Mouse (Mus musculus) intestine, embryonic 15.5 days (tissue): ENCODE results near the gene Fbxo34. TPM values are rescaled to one million over a fixed set of nuclear protein-coding genes. Genes with fewer than 3 reads are reported as not detected.

Experiments
- ATAC-seq: fragments of 200-750 bp; cut with Nextera tagmentation; 2 replicates; pipeline ENCODE4 v1.8.0; 2017; ENCODE audit warnings: moderate TSS enrichment, moderate library complexity
- H3K27ac ChIP-seq: fragments of 300-500 bp; sonication (generic); 2 replicates; pipeline ENCODE4 v1.5.1; 2015; ENCODE audit warnings: mild to moderate bottlenecking, inconsistent platforms
- H3K27me3 ChIP-seq: fragments of 300-500 bp; sonication (generic); replicated peaks from 2 replicates; pipeline ENCODE4 v1.6.1; 2015; ENCODE audit warnings: inconsistent platforms
- H3K36me3 ChIP-seq: fragments of 300-500 bp; sonication (generic); 2 replicates; pipeline ENCODE4 v1.6.1; 2015; ENCODE audit warnings: inconsistent platforms
- H3K4me1 ChIP-seq: fragments of 300-500 bp; sonication (generic); replicated peaks from 2 replicates; pipeline ENCODE4 v1.6.1; 2015; ENCODE audit warnings: inconsistent platforms
- H3K4me2 ChIP-seq: fragments of 300-500 bp; sonication (generic); replicated peaks from 2 replicates; pipeline ENCODE4 v1.6.1; 2015; ENCODE audit warnings: mild to moderate bottlenecking, inconsistent platforms
- H3K4me3 ChIP-seq: fragments of 300-500 bp; sonication (generic); replicated peaks from 2 replicates; pipeline ENCODE4 v1.5.1; 2015; ENCODE audit warnings: inconsistent platforms
- H3K9ac ChIP-seq: fragments of 300-500 bp; sonication (generic); 2 replicates; pipeline ENCODE4 v1.6.1; 2015; ENCODE audit warnings: inconsistent platforms
- H3K9me3 ChIP-seq: fragments of 300-500 bp; sonication (generic); 2 replicates; pipeline ENCODE4 v1.6.1; 2016; ENCODE audit warnings: inconsistent platforms
- WGBS: fragments of 180-500 bp; shearing (Covaris S2); methylation state at CpG from one replicate; pipeline ENCODE4 v1.1.7; 2015; 5-methylcytosine and 5-hydroxymethylcytosine counted together
- polyA plus RNA-seq: library from polyadenylated mRNA; unstranded; fragments of >200 nt; fragmentation: Nextera tagmentation; extraction: Ambion mirVana; gene quantifications from 2 replicates; pipeline ENCODE4 v1.2.1, GENCODE M21; 2015

Gene Fbxo34
- polyA plus RNA-seq, 1 experiment from 2014 or later, result 22.1 TPM

GRCm38 (mm10) chr14:47444907-47445306 lies 5.3 kb upstream of the Fbxo34 start:
- no peaks in the 10 kb centered on the region for H3K4me1 ChIP-seq
- no peak overlapping the region for H3K9ac ChIP-seq
- no peak overlapping the region for H3K27ac ChIP-seq
- no peak overlapping the region for H3K4me2 ChIP-seq
- H3K4me3 ChIP-seq, result no peak overlapping the region
- 51% methylated on average over 2 of the region's 2 CpGs for WGBS
- H3K9me3 ChIP-seq, result no peaks in the 10 kb centered on the region
- H3K27me3 ChIP-seq, result no peaks in the 10 kb centered on the region
- no peak for ATAC-seq
- no peaks in the 10 kb centered on the region for H3K36me3 ChIP-seq

- 66% methylated on average over 9 of the region's 9 CpGs for whole genome bisulfite sequencing
- H3K4me2 ChIP-seq, result no peak overlapping the region
- H3K27ac ChIP-seq, result no peak overlapping the region
- no peak overlapping the region for H3K4me3 ChIP-seq
- H3K9me3 ChIP-seq, result no peaks in the 10 kb centered on the region
- no peak for ATAC-seq
- no peaks in the 10 kb centered on the region for H3K36me3 ChIP-seq
- no peaks in the 10 kb centered on the region for H3K4me1 ChIP-seq
- H3K9ac ChIP-seq, result no peak overlapping the region
- no peaks in the 10 kb centered on the region for H3K27me3 ChIP-seq
Measured at GRCm38 (mm10) chr14:47445331-47446095, 4.7 kb upstream of the Fbxo34 start.

GRCm38 (mm10) chr14:47459556-47459955 lies 9.3 kb downstream of the Fbxo34 start:
- ATAC-seq, result no peak
- no peaks in the 10 kb centered on the region for H3K4me1 ChIP-seq
- WGBS, result 81% methylated on average over 4 of the region's 4 CpGs
- H3K27ac ChIP-seq, result no peak overlapping the region
- no peaks in the 10 kb centered on the region for H3K27me3 ChIP-seq
- no peaks in the 10 kb centered on the region for H3K36me3 ChIP-seq
- no peak overlapping the region for H3K4me3 ChIP-seq
- no peak overlapping the region for H3K4me2 ChIP-seq
- no peak overlapping the region for H3K9ac ChIP-seq
- H3K9me3 ChIP-seq, result no peaks in the 10 kb centered on the region

- Histone ChIP-seq H3K4me1 (no peaks in the 10 kb centered on the region), H3K9ac (no peak overlapping the region), H3K27me3 (no peaks in the 10 kb centered on the region), H3K4me3 (no peak overlapping the region), H3K27ac (no peak overlapping the region), H3K36me3 (no peaks in the 10 kb centered on the region), H3K9me3 (no peaks in the 10 kb centered on the region), H3K4me2 (no peak overlapping the region)
- 86% methylated on average over 8 of the region's 8 CpGs for WGBS
- ATAC-seq, result no peak
Measured at GRCm38 (mm10) chr14:47461997-47462396, 11.8 kb downstream of the Fbxo34 start.

GRCm38 (mm10) chr14:47462453-47462852 lies 12.2 kb downstream of the Fbxo34 start:
- no peaks in the 10 kb centered on the region for H3K9me3 ChIP-seq
- no peak overlapping the region for H3K27ac ChIP-seq
- H3K4me3 ChIP-seq, result no peak overlapping the region
- no peak overlapping the region for H3K4me2 ChIP-seq
- H3K4me1 ChIP-seq, result no peaks in the 10 kb centered on the region
- ATAC-seq, result no peak
- H3K36me3 ChIP-seq, result no peaks in the 10 kb centered on the region
- no peaks in the 10 kb centered on the region for H3K27me3 ChIP-seq
- no peak overlapping the region for H3K9ac ChIP-seq
- 59% methylated on average over 4 of the region's 4 CpGs for WGBS

- WGBS, result 81% methylated on average over 9 of the region's 9 CpGs
- ATAC-seq, result no peak
Measured at GRCm38 (mm10) chr14:47462877-47463460, 12.7 kb downstream of the Fbxo34 start.

GRCm38 (mm10) chr14:47464426-47464825 lies 14.2 kb downstream of the Fbxo34 start:
- no peak for ATAC-seq
- WGBS, result 77% methylated on average over 10 of the region's 10 CpGs
- no peaks in the 10 kb centered on the region for H3K36me3 ChIP-seq

More at GRCm38 (mm10) chr14:47462877-47463460, 12.7 kb downstream of the Fbxo34 start:
- H3K4me1 ChIP-seq, result no peaks in the 10 kb centered on the region
- H3K36me3 ChIP-seq, result no peaks in the 10 kb centered on the region
- H3K4me2 ChIP-seq, result no peak overlapping the region
- no peaks in the 10 kb centered on the region for H3K27me3 ChIP-seq
- no peaks in the 10 kb centered on the region for H3K9me3 ChIP-seq
- no peak overlapping the region for H3K27ac ChIP-seq
- H3K9ac ChIP-seq, result no peak overlapping the region
- H3K4me3 ChIP-seq, result no peak overlapping the region

GRCm38 (mm10) chr14:47465468-47466175 lies 15.4 kb downstream of the Fbxo34 start:
- Histone ChIP-seq H3K9me3 (no peaks in the 10 kb centered on the region), H3K9ac (no peak overlapping the region), H3K36me3 (no peaks in the 10 kb centered on the region), H3K27me3 (no peaks in the 10 kb centered on the region), H3K4me1 (no peaks in the 10 kb centered on the region), H3K4me3 (no peak overlapping the region), H3K27ac (no peak overlapping the region), H3K4me2 (no peak overlapping the region)
- 0 out of 2 replicates have a peak, but pooled peaks have one; percentile 28 for ATAC-seq
- 46% methylated on average over 7 of the region's 7 CpGs for WGBS

More at GRCm38 (mm10) chr14:47464426-47464825, 14.2 kb downstream of the Fbxo34 start:
- Histone ChIP-seq H3K4me2 (no peak overlapping the region), H3K4me3 (no peak overlapping the region), H3K9ac (no peak overlapping the region), H3K4me1 (no peaks in the 10 kb centered on the region), H3K27me3 (no peaks in the 10 kb centered on the region), H3K27ac (no peak overlapping the region), H3K9me3 (no peaks in the 10 kb centered on the region)

- Histone ChIP-seq H3K4me3 (peak overlapping the region; percentile 99), H3K9ac (peak overlapping the region; percentile 95), H3K4me2 (peak overlapping the region; percentile 77), H3K36me3 (no peaks in the 10 kb centered on the region), H3K27me3 (no peaks in the 10 kb centered on the region), H3K27ac (peak overlapping the region; percentile 88), H3K4me1 (peaks cover 14% of the 10 kb centered on the region), H3K9me3 (no peaks in the 10 kb centered on the region)
- WGBS, result 0% methylated on average over 38 of the region's 40 CpGs
- ATAC-seq, result peak; percentile 95
Measured at GRCm38 (mm10) chr14:47472359-47472742, 22.1 kb downstream of the Fbxo34 start.

- Histone ChIP-seq H3K9ac (peak overlapping the region; percentile 95), H3K27me3 (no peaks in the 10 kb centered on the region), H3K27ac (peak overlapping the region; percentile 88), H3K9me3 (no peaks in the 10 kb centered on the region), H3K36me3 (no peaks in the 10 kb centered on the region), H3K4me3 (peak overlapping the region; percentile 99), H3K4me1 (peaks cover 14% of the 10 kb centered on the region), H3K4me2 (peak overlapping the region; percentile 77)
- peak; percentile 87 for ATAC-seq
- WGBS, result 1% methylated on average over 55 of the region's 69 CpGs
Measured at GRCm38 (mm10) chr14:47472743-47473546, 22.7 kb downstream of the Fbxo34 start.

- H3K27ac ChIP-seq, result no peak overlapping the region
Measured at GRCm38 (mm10) chr14:47473891-47474290, 23.7 kb downstream of the Fbxo34 start.

More at GRCm38 (mm10) chr14:47473891-47474290, 23.7 kb downstream of the Fbxo34 start:
- H3K9me3 ChIP-seq, result no peaks in the 10 kb centered on the region
- H3K27me3 ChIP-seq, result no peaks in the 10 kb centered on the region
- peak overlapping the region; percentile 77 for H3K4me2 ChIP-seq
- 0 out of 2 replicates have a peak overlapping the region, but pooled peaks have one; percentile 13 for H3K9ac ChIP-seq
- peak; percentile 62 for ATAC-seq
- H3K4me3 ChIP-seq, result peak overlapping the region; percentile 99; the same call in 1 of the 2 replicates
- peaks cover 14% of the 10 kb centered on the region for H3K4me1 ChIP-seq
- no peaks in the 10 kb centered on the region for H3K36me3 ChIP-seq
- 63% methylated on average over 9 of the region's 9 CpGs for WGBS
